Mouse (Mus musculus) fat pad, adult 2 months (tissue): Measurements from ENCODE around the gene Camk1g.

Source experiments
- DNase-seq: peaks from one replicate; pipeline ENCODE4 v3.0.0-alpha.2; 2011; ENCODE audit warnings: low read depth, low spot score; ENCODE audit errors: extremely low read depth

Camk1g gene

GRCm38 (mm10) chr1:193370096-193370495 is at the start of gene Camk1g:
TSS of gene Camk1g (minus strand) at chr1:193370298.
- no peak for DNase-seq

- no peak for DNase-seq
These were observed 49.1 kb upstream of the Camk1g start for GRCm38 (mm10) chr1:193419168-193419567.

GRCm38 (mm10) chr1:193418656-193419055 is 48.6 kb upstream of the Camk1g start:
- no peak for DNase-seq

GRCm38 (mm10) chr1:193414067-193414466 is 44.0 kb upstream of the Camk1g start:
- DNase-seq, result no peak

GRCm38 (mm10) chr1:193413368-193414000 is 43.4 kb upstream of the Camk1g start:
- no peak for DNase-seq

- DNase-seq, result no peak
These were observed 37.4 kb upstream of the Camk1g start for GRCm38 (mm10) chr1:193407487-193407886.

- no peak for DNase-seq
These were observed 36.1 kb upstream of the Camk1g start for GRCm38 (mm10) chr1:193406059-193406642.

GRCm38 (mm10) chr1:193401695-193402094 is 31.6 kb upstream of the Camk1g start:
- no peak for DNase-seq

- DNase-seq, result no peak
These were observed 30.2 kb upstream of the Camk1g start for GRCm38 (mm10) chr1:193400348-193400747.

GRCm38 (mm10) chr1:193398728-193399437 is 28.8 kb upstream of the Camk1g start:
- DNase-seq, result no peak

GRCm38 (mm10) chr1:193397109-193397508 is 27.0 kb upstream of the Camk1g start:
- DNase-seq, result no peak

GRCm38 (mm10) chr1:193392266-193392665 is 22.2 kb upstream of the Camk1g start:
- DNase-seq, result no peak

GRCm38 (mm10) chr1:193390004-193390403 is 19.9 kb upstream of the Camk1g start:
- no peak for DNase-seq

- no peak for DNase-seq
These were observed 19.4 kb upstream of the Camk1g start for GRCm38 (mm10) chr1:193389505-193389904.

GRCm38 (mm10) chr1:193387241-193387640 is 17.1 kb upstream of the Camk1g start:
- DNase-seq, result no peak

GRCm38 (mm10) chr1:193386136-193386535 is 16.0 kb upstream of the Camk1g start:
- no peak for DNase-seq

- DNase-seq, result no peak
These were observed 12.9 kb upstream of the Camk1g start for GRCm38 (mm10) chr1:193382841-193383462.

- DNase-seq, result no peak
These were observed 12.3 kb upstream of the Camk1g start for GRCm38 (mm10) chr1:193382435-193382834.

- DNase-seq, result no peak
These were observed 11.7 kb upstream of the Camk1g start for GRCm38 (mm10) chr1:193381597-193382404.

GRCm38 (mm10) chr1:193380877-193381276 is 10.8 kb upstream of the Camk1g start:
- no peak for DNase-seq

- DNase-seq, result no peak
These were observed 9.5 kb upstream of the Camk1g start for GRCm38 (mm10) chr1:193379634-193380033.
